Mouse (Mus musculus): ENCODE results near the gene Nbas. TPM values are rescaled to one million over a fixed set of nuclear protein-coding genes. Genes with fewer than 3 reads are reported as not detected.

Nbas gene
- 14.5 and 15.2 TPM in 2 replicates for polyA plus RNA-seq (2012; rRNA removed)

DNA sequence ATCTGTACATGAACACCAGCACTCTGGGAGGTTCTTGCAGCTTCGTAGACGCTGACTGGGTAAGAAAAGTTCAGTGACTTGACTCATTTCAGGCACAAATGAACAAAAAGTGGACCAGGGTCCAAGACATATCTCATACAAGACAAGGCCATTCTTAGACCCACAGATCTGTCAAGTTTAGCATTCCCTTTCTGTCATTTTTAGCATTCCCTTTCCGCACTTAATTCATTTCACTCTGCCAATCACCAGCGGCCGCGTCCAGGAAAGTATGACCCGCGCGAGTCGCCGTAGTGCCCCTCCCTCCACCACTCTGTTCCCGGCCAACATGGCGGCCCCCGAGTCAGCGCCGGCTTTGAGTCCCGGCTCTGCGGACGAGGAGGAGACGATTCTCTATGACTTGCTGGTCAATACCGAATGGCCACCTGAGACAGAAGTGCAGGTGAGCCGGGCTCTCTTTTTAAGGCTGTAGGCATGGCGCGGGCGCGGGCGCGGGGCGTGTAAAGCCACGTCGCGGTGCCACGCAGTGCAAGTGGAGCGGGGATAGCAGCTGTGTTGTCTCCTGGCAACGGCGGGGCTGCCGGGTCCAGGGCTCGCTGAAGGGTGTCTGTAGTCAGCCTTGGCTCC, at the start of gene Nbas:
Gene Nbas, plus strand, starts transcription at position 308 of the 624 bp plus-strand sequence.

DNA sequence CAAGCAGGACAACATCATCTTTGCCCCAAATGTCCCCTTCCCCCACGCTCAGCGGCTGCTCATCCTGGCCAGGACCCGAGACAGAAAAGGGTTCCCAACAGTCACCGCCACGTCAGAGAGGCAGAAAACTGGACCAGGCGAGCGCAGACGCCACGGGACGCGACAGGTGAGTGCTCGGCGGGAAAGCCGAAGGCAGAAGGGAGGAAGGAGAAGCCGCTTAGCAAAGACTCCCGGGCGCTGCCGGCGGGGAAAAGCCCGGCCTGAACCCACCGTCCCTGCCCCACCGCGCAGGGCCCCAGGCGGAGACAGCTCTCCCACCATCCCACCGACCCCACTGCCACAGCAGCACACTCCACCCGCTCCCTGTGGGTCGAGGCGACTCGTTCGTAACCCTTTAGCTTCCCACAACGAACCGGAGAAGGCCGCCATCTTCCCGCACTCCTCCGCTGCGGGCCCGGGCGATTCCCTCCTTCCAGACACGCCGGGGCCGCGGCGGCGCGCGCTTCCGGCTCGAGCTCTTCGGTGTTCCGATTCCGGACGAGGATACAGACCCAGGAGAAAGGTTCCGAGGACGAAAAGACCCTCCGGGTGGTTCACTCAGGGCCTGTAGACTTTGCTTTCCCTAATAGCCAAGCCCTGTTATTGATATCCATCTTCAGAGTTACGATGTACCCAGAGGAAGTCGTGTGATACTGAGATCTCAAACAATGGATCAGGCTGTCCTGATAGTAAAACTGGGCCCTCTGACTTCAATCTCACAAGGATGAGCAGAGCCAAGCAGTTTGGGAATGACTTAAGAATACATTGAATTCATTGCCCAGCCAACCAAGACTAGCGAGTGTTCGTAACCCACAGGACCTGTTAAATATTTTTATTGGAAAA, 20.0 kb upstream of the Nbas start, which contains the start of gene Ddx1:
Gene Ddx1, minus strand, starts transcription at position 523 of the 882 bp plus-strand sequence.

Other genes starting within 250 kb of the Nbas start
- gene Ddx1, start 19.9 kb upstream of the Nbas start, polyA plus RNA-seq (2012; rRNA removed) = 2.5 and 4.0 TPM in 2 replicates